Mouse (Mus musculus) spleen, adult 12 weeks (tissue): ENCODE results near the gene Dcpp2.
"Not testable (repeated sequence)": the region's sequence is repeated elsewhere in the genome, so short reads cannot be mapped to it uniquely, and the experiment has no call there.

Experiments
- DNase-seq: peaks from one replicate; pipeline ENCODE4 v3.0.0; 2022; ENCODE audit warnings: low spot score

Dcpp2 gene

GRCm38 (mm10) chr17:23931157-23931556, 50.5 kb downstream of the Dcpp2 start:
- DNase-seq = no peak

- no peak for DNase-seq
Measured at GRCm38 (mm10) chr17:23941372-23941771, 60.7 kb downstream of the Dcpp2 start, which contains the start of gene Sbp. Gene Sbp, plus strand, starts transcription at chr17:23941672.

- DNase-seq = not testable (repeated sequence)
Measured at GRCm38 (mm10) chr17:23947486-23947885, 66.8 kb downstream of the Dcpp2 start.

GRCm38 (mm10) chr17:23949068-23949467, 68.4 kb downstream of the Dcpp2 start:
- no peak for DNase-seq
